Mouse (Mus musculus) forebrain, embryonic 13.5 days (tissue): ENCODE results near the gene Eml5. TPM values are rescaled to one million over a fixed set of nuclear protein-coding genes. Genes with fewer than 3 reads are reported as not detected.

Experiments used
- ATAC-seq: fragments of 200-750 bp; cut with Nextera tagmentation; 2 replicates; pipeline ENCODE4 v1.8.0; 2017
- H3K27ac ChIP-seq: fragments of 300-500 bp; sonication (generic); 2 replicates; pipeline ENCODE4 v1.5.1; 2015; ENCODE audit warnings: inconsistent platforms, mild to moderate bottlenecking, moderate library complexity
- H3K27me3 ChIP-seq: fragments of 300-500 bp; sonication (generic); 2 replicates; pipeline ENCODE4 v1.6.1; 2015; ENCODE audit warnings: mild to moderate bottlenecking, inconsistent platforms
- H3K36me3 ChIP-seq: fragments of 300-500 bp; sonication (generic); 2 replicates; pipeline ENCODE4 v1.6.1; 2015; ENCODE audit warnings: mild to moderate bottlenecking, inconsistent platforms; ENCODE audit not compliant: poor library complexity, severe bottlenecking
- H3K4me1 ChIP-seq: fragments of 300-500 bp; sonication (generic); 2 replicates; pipeline ENCODE4 v1.6.1; 2015; ENCODE audit warnings: inconsistent platforms
- H3K4me2 ChIP-seq: fragments of 300-500 bp; sonication (generic); 2 replicates; pipeline ENCODE4 v1.6.1; 2015; ENCODE audit warnings: inconsistent platforms, mild to moderate bottlenecking, moderate library complexity
- H3K4me3 ChIP-seq: fragments of 300-500 bp; sonication (generic); 2 replicates; pipeline ENCODE4 v1.5.1; 2015; ENCODE audit warnings: mild to moderate bottlenecking, inconsistent platforms
- H3K9ac ChIP-seq: fragments of 300-500 bp; sonication (generic); 2 replicates; pipeline ENCODE4 v1.6.1; 2015; ENCODE audit warnings: mild to moderate bottlenecking, inconsistent platforms
- H3K9me3 ChIP-seq: fragments of 300-500 bp; sonication (generic); replicated peaks from 2 replicates; pipeline ENCODE4 v1.6.1; 2016; ENCODE audit warnings: inconsistent platforms
- WGBS: fragments of 180-500 bp; shearing (Covaris S2); methylation state at CpG from one replicate; pipeline ENCODE4 v1.1.7; 2015; 5-methylcytosine and 5-hydroxymethylcytosine counted together
- polyA plus RNA-seq: library from polyadenylated mRNA; unstranded; fragments of >200 nt; fragmentation: Nextera tagmentation; extraction: Ambion mirVana; gene quantifications from 2 replicates; pipeline ENCODE4 v1.2.1, GENCODE M21; 2015

Eml5 gene
- polyA plus RNA-seq, 1 experiment from 2014 or later, result 27.0 TPM

DNA sequence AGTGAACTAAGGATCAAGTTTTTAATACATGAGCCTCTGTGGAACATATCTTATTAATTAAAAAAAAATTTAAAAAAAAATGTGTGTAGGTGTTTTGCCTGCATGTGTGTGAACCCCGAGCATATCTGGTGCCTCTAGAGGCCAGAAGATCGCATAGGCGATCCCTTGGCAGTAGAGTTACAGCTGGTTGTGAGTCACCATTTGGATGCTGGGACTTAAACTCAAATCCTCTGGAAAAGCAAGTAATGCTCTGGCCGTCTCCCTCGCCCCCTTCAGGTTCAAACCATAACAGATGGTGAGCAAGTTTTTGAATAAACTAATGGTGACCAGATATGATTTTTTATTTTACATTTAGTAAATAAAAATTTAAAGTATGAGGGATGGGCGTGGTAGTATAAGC, 143.6 kb downstream of the Eml5 start:
- Histone ChIP-seq H3K4me3 (no peak overlapping the region), H3K36me3 (peaks cover 81% of the 10 kb centered on the region), H3K9ac (no peak overlapping the region), H3K9me3 (no peaks in the 10 kb centered on the region), H3K27me3 (no peaks in the 10 kb centered on the region), H3K27ac (no peak overlapping the region), H3K4me1 (no peaks in the 10 kb centered on the region), H3K4me2 (no peak overlapping the region)
- 88% methylated on average over 6 of the region's 6 CpGs for WGBS
- no peak for ATAC-seq

DNA sequence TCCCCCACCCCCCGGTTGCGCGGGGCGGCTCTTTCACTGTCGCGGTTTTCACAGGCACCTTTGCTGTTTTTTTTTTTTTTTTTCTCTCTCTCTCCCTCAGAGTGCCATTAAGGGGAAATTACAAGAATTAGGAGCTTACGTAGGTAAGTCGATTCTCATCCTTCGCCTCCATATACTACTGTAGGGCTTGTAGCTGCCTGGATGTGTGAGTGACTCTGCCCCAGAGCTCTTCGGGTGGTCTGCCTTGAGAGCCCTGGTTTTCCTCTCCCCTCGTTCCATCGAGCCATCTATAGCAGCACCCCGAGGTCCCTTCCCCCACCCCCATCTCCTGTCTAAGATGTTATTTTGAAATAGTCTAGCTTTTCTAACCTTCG, 153.9 kb downstream of the Eml5 start:
- under 1% methylated on average over 13 of the region's 14 CpGs for WGBS
- Histone ChIP-seq H3K4me3 (peak overlapping the region; percentile 71), H3K27ac (peak overlapping the region; percentile 93), H3K36me3 (no peaks in the 10 kb centered on the region), H3K4me2 (peak overlapping the region; percentile 75), H3K9ac (peak overlapping the region; percentile 90), H3K27me3 (no peaks in the 10 kb centered on the region), H3K4me1 (peaks cover 40% of the 10 kb centered on the region), H3K9me3 (no peaks in the 10 kb centered on the region)
- peak; percentile 63 for ATAC-seq

DNA sequence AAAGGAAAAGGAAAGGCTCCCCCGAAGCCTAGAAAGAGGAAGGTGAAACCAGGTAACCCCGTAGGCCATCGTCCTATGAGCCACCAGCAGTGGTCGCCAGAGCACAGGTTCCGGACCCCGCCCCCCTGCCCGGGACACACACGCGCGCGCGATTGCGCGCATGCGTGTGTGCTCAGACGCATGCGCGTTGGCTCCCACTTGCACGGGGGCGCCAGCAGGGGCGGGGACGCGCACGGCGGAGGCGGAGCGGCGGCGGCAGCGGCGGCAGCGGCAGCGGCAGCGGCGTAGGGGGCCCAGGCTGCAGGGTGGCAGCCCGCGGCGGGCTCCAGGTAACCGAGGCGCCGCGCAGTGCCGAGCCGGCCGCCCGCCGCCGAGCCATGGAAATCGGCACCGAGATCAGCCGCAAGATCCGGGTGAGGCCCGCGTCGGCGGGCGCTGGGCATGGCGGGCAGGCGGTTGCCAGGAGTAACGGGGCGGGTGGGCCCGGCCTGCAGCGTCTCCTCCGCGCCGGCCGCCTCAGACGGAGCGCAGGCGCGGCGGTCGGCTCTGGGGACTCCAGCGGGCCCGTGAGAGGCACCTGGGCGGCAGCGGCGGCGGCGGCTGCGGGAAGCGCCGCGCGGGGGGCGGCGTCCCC, 154.4 kb downstream of the Eml5 start, which contains the start of gene Zc3h14:
Gene Zc3h14 (plus strand): TSS at position 219 of the 634 bp plus-strand sequence.
- Histone ChIP-seq H3K9me3 (no peaks in the 10 kb centered on the region), H3K27ac (peak within 1 kb of the TSS; percentile 93), H3K27me3 (no peaks in the 10 kb centered on the region), H3K9ac (peak within 1 kb of the TSS; percentile 90), H3K36me3 (no peaks in the 10 kb centered on the region), H3K4me2 (peak within 1 kb of the TSS; percentile 75), H3K4me3 (peak within 1 kb of the TSS; percentile 71), H3K4me1 (peaks cover 40% of the 10 kb centered on the region)
- peak; percentile 93 for ATAC-seq
- WGBS, result under 1% methylated on average over 72 of the region's 87 CpGs

DNA sequence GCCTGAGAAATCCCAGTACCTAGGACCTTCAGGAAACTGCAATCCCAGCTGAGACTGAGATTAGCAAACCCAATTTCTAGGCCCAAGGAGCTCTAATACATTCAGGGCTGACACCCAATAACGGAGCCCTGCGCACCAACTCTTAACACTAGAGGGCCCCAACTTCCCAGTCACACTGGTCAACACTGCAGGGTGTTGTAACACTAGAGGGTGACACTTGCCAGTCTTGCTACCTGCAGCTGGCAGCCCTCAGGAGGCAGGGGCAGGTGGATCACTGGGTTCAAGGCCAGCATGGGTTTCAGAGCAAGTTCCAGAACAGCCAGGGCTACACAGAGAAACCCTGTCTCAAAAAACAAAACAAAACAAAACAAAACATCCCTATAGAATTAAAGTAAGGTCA, 155.2 kb downstream of the Eml5 start:
- Histone ChIP-seq H3K4me3 (no peak overlapping the region), H3K27me3 (no peaks in the 10 kb centered on the region), H3K27ac (no peak overlapping the region), H3K9ac (no peak overlapping the region), H3K36me3 (no peaks in the 10 kb centered on the region), H3K9me3 (no peaks in the 10 kb centered on the region), H3K4me2 (no peak overlapping the region), H3K4me1 (peaks cover 38% of the 10 kb centered on the region)
- ATAC-seq, result peak; percentile 22
- WGBS, result 18% methylated on average over 2 of the region's 2 CpGs

DNA sequence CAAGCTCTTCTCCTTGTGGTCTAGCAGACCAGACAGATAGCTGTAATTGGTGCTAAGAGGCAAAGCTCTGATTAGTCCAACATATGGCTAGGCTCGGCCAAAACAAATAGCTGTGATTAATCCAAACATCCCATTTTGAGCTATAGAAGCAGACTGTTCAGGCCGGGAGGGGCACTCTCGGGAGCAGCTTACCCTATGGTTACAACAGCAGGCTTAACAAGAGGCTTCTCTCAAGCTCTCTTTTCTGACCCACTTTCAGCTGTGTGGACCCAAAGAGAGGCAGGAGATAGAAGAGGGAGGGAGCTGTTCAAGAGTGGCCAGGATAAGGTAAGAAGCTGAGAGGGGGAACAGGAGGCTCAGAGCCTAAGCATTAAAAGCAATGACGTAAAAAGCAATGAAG, 155.7 kb downstream of the Eml5 start:
- WGBS, result 66% methylated on average over 4 of the region's 4 CpGs
- Histone ChIP-seq H3K4me2 (no peak overlapping the region), H3K36me3 (no peaks in the 10 kb centered on the region), H3K27me3 (no peaks in the 10 kb centered on the region), H3K4me1 (peaks cover 35% of the 10 kb centered on the region), H3K4me3 (no peak overlapping the region), H3K27ac (no peak overlapping the region), H3K9ac (no peak overlapping the region; the same call in 1 of the 2 replicates), H3K9me3 (no peaks in the 10 kb centered on the region)
- no peak for ATAC-seq

DNA sequence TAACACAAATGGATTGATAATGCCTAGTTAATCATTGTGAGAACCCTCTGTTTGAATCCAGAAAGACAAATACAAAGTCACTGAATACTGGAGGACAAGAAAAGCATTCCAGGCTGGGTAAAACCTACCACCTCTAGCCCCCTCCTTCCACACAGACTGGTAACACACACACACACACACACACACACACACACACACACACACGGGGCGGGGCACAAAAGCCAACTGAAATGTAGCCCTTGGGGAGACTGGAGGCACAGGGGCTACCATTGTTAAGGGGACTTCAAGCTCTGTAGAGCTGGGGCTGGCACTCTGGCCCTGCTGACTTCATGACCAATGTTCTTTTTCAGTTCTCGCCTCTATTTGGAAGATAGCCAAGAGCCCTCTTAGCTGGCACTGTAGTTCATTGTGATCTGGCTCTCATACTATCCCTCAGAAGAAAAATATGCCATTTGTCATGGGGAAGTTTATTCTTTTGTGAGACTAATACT, 160.2 kb downstream of the Eml5 start:
- 47% methylated on average over 3 of the region's 3 CpGs for WGBS
- H3K27ac ChIP-seq, result no peak overlapping the region
- ATAC-seq, result peak; percentile 17; the same call in 1 of the 2 replicates

DNA sequence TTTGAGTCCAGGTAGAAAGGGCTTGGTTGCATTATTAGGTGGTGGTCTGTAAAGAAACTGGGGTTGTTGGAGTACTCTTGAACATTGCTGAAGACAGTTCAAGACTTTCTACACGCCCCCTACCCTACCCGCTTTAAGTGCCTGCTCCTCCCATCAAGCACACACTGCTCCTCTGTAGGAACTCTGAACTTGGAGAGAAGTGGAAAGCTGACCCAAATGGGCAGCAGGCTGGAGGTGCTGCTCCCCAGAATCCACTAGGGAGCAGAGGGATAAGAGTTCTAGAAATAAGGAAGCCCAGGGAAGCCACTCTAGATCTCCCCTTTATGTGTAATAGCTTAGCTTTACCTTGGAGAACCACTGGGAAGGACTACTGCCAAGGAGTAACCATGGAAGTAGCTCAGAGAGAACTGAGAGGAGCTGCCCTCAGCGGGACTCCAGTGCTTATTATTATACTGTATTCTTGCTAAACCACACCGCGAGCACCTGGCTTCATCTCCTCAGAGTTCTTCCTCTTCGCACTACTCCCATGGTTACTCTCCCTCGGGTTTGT, 163.4 kb downstream of the Eml5 start:
- Histone ChIP-seq H3K9ac (peak overlapping the region; percentile 87), H3K4me1 (peaks cover 43% of the 10 kb centered on the region), H3K4me3 (peak overlapping the region; percentile 80), H3K36me3 (no peaks in the 10 kb centered on the region), H3K9me3 (no peaks in the 10 kb centered on the region), H3K27ac (no peak overlapping the region), H3K27me3 (0 out of 2 replicates have a peak, but pooled peaks cover 4% of the 10 kb centered on the region), H3K4me2 (peak overlapping the region; percentile 88)
- 9% methylated on average over 7 of the region's 7 CpGs for WGBS
- ATAC-seq, result no peak

More for the DNA sequence above, 160.2 kb downstream of the Eml5 start:
- H3K9ac ChIP-seq, result no peak overlapping the region
- peaks cover 21% of the 10 kb centered on the region for H3K4me1 ChIP-seq
- H3K27me3 ChIP-seq, result 0 out of 2 replicates have a peak, but pooled peaks cover 4% of the 10 kb centered on the region
- no peak overlapping the region for H3K4me2 ChIP-seq
- no peaks in the 10 kb centered on the region for H3K36me3 ChIP-seq
- no peaks in the 10 kb centered on the region for H3K9me3 ChIP-seq
- no peak overlapping the region for H3K4me3 ChIP-seq

DNA sequence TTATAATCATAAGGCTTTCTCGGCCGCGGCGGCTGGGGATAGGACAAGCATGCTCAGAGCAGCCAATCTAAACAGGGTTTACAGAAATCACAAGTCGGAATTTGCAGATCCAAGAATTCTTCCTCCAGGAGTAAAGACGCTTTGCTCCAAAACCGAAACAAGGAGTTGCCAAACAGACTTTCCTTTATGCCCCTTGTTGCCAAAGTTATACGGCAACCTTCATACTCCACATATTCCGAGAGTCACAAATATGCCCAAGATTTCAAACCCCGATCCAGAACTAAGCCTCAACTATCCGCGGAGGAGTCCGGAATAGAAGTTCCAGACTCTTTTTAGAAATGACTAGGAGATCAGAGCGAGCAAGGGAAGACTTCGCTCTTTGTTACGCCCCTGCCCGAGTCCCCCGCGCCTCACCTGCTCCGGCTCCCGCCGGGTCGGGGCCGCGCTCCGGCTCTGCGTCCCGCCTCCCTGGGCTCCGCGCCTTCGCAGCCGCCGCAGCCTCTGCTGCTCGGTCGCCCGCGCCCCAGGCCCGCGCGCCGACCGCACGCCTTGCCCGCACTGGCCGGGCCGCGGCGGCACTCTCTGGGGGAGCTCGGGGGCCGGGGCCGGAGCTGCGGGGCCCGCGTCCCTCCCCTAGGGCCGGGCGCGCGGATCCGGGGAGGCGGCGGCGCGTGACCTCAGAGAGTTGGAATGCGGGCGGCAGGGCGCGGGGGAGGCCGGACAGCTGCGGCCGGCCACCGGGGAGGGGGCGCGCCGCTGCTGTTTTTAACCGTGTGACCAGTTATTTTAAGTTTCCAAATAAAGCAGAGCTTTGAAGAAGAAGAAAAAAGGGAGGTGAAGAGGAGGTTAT, 164.1 kb downstream of the Eml5 start, which contains the start of gene Ptpn21:
Gene Ptpn21 (minus strand): TSS at position 455 of the 850 bp plus-strand sequence.
- H3K27ac ChIP-seq, result peak within 1 kb of the TSS; percentile 19; the same call in 1 of the 2 replicates
- peaks cover 44% of the 10 kb centered on the region for H3K4me1 ChIP-seq
- H3K4me3 ChIP-seq, result peak within 1 kb of the TSS; percentile 80
- 0 out of 2 replicates have a peak, but pooled peaks cover 4% of the 10 kb centered on the region for H3K27me3 ChIP-seq
- H3K9ac ChIP-seq, result peak within 1 kb of the TSS; percentile 87
- WGBS, result 2% methylated on average over 75 of the region's 75 CpGs
- ATAC-seq, result peak; percentile 64
- H3K36me3 ChIP-seq, result no peaks in the 10 kb centered on the region
- H3K4me2 ChIP-seq, result peak within 1 kb of the TSS; percentile 88
- no peaks in the 10 kb centered on the region for H3K9me3 ChIP-seq

Other genes with a start within 250 kb of the Eml5 start
- gene Ptpn21, start 164.1 kb downstream of the Eml5 start, polyA plus RNA-seq, result 6.4 and 6.5 TPM in 2 replicates
- 125 and 126 TPM in 2 replicates for gene Zc3h14, start 154.5 kb downstream of the Eml5 start, polyA plus RNA-seq
- 39.5 and 46.6 TPM in 2 replicates for gene Ttc8, start 19.1 kb upstream of the Eml5 start, polyA plus RNA-seq